Mouse (Mus musculus) MEL (cell line): Measurements from ENCODE around the gene Pet100. TPM values are rescaled to one million over a fixed set of nuclear protein-coding genes. Genes with fewer than 3 reads are reported as not detected.

Experiments used
- DNase-seq: peaks from one replicate; pipeline ENCODE4 v3.0.0; 2011; ENCODE audit warnings: low read depth, low spot score
- H3K27ac ChIP-seq: 2 replicates; pipeline ENCODE4 v1.5.1; 2012; ENCODE audit warnings: low read depth, mild to moderate bottlenecking, control low read depth, low read length, moderate library complexity; ENCODE audit not compliant: control insufficient read depth
- H3K27me3 ChIP-seq, 2 experiments: fragments of 150-350 bp in 1 of 2; sonication (generic) in 1 of 2; 2 replicates each; pipeline ENCODE4 v1.6.1; 2012; ENCODE audit warnings: low read length in 2 of 2, mild to moderate bottlenecking in 2 of 2, improper control_type of control experiment in 1 of 2, moderate library complexity in 1 of 2; ENCODE audit not compliant: insufficient read depth in 2 of 2, control insufficient read depth in 1 of 2
- H3K36me3 ChIP-seq, 2 experiments: 2 replicates each; pipeline ENCODE4 v1.6.1; 2012 to 2014; ENCODE audit warnings: low read length in 2 of 2, improper control_type of control experiment in 1 of 2, inconsistent platforms in 1 of 2, mild to moderate bottlenecking in 1 of 2; ENCODE audit not compliant: insufficient read depth in 2 of 2, control insufficient read depth in 1 of 2
- H3K4me1 ChIP-seq, 2 experiments: fragments of 150-350 bp in 1 of 2; sonication (generic) in 1 of 2; 2 replicates each; pipeline ENCODE4 v1.6.1; 2012; ENCODE audit warnings: low read length in 2 of 2, improper control_type of control experiment in 1 of 2, mild to moderate bottlenecking in 1 of 2; ENCODE audit not compliant: insufficient read depth in 2 of 2, control insufficient read depth in 1 of 2
- H3K4me3 ChIP-seq, 2 experiments: fragments of 150-350 bp in 1 of 2; sonication (generic) in 1 of 2; 2 replicates each; pipeline ENCODE4 v1.5.1; 2012; ENCODE audit warnings: low read depth in 2 of 2, low read length in 2 of 2, mild to moderate bottlenecking in 2 of 2, moderate library complexity in 2 of 2, control low read depth in 1 of 2, improper control_type of control experiment in 1 of 2; ENCODE audit not compliant: control insufficient read depth in 1 of 2, insufficient read depth in 1 of 2
- H3K79me2 ChIP-seq: 2 replicates; pipeline ENCODE4 v1.6.1; 2012; ENCODE audit warnings: mild to moderate bottlenecking, low read length, moderate library complexity; ENCODE audit not compliant: control insufficient read depth, poor library complexity, insufficient read depth
- H3K9ac ChIP-seq: 2 replicates; pipeline ENCODE4 v1.6.1; 2012; ENCODE audit warnings: low read depth, mild to moderate bottlenecking, control low read depth, low read length, moderate library complexity; ENCODE audit not compliant: control insufficient read depth, poor library complexity, severe bottlenecking
- H3K9me3 ChIP-seq: fragments of 150-350 bp; sonication (generic); replicated peaks from 2 replicates; pipeline ENCODE4 v1.6.1; 2012; ENCODE audit warnings: mild to moderate bottlenecking, low read length, improper control_type of control experiment, moderate library complexity; ENCODE audit not compliant: insufficient read depth
- CHD1 ChIP-seq: IDR thresholded peaks from 2 replicates; pipeline ENCODE4 v1.6.1; 2012; ENCODE audit warnings: low read depth, mild to moderate bottlenecking, inconsistent platforms, low read length, improper control_type of control experiment
- CHD2 ChIP-seq: IDR thresholded peaks from 2 replicates; pipeline ENCODE4 v1.6.1; 2011; ENCODE audit warnings: low read length, improper control_type of control experiment
- CTCF ChIP-seq, 3 experiments: IDR thresholded peaks in 2 of 3; conservative IDR thresholded peaks in 1 of 3; 2 replicates each; pipeline ENCODE4 v1.5.1; 2011 to 2012; ENCODE audit warnings: low read length in 3 of 3, low read depth in 2 of 3, mild to moderate bottlenecking in 2 of 3, improper control_type of control experiment in 1 of 3, inconsistent platforms in 1 of 3, mixed read lengths in 1 of 3, moderate library complexity in 1 of 3; ENCODE audit not compliant: control insufficient read depth in 1 of 3, insufficient read depth in 1 of 3, poor library complexity in 1 of 3, severe bottlenecking in 1 of 3
- E2F4 ChIP-seq: IDR thresholded peaks from 2 replicates; pipeline ENCODE4 v1.6.1; 2011; ENCODE audit warnings: low read depth, low read length, improper control_type of control experiment, borderline replicate concordance
- ETS1 ChIP-seq: IDR thresholded peaks from 2 replicates; pipeline ENCODE4 v1.6.1; 2012; ENCODE audit warnings: low read depth, mild to moderate bottlenecking, inconsistent platforms, low read length, improper control_type of control experiment, moderate library complexity
- HCFC1 ChIP-seq: IDR thresholded peaks from 2 replicates; pipeline ENCODE4 v1.6.1; 2012; ENCODE audit warnings: low read depth, mild to moderate bottlenecking, inconsistent platforms, low read length, improper control_type of control experiment, moderate library complexity
- KAT2A ChIP-seq: conservative IDR thresholded peaks from 2 replicates; pipeline ENCODE4 v1.6.1; 2012; ENCODE audit warnings: low read depth, low read length, improper control_type of control experiment, inconsistent platforms
- MAFK ChIP-seq: IDR thresholded peaks from 2 replicates; pipeline ENCODE4 v1.6.1; 2011; ENCODE audit warnings: low read depth, mild to moderate bottlenecking, low read length, improper control_type of control experiment, borderline replicate concordance
- MAX ChIP-seq: IDR thresholded peaks from 2 replicates; pipeline ENCODE4 v1.6.1; 2011; ENCODE audit warnings: low read length, improper control_type of control experiment
- MAZ ChIP-seq: IDR thresholded peaks from 2 replicates; pipeline ENCODE4 v1.6.1; 2012; ENCODE audit warnings: low read depth, mild to moderate bottlenecking, inconsistent platforms, low read length, improper control_type of control experiment
- MXI1 ChIP-seq: IDR thresholded peaks from 2 replicates; pipeline ENCODE4 v1.6.1; 2011; ENCODE audit warnings: mild to moderate bottlenecking, low read depth, low read length, improper control_type of control experiment
- MYC ChIP-seq: IDR thresholded peaks from 2 replicates; pipeline ENCODE4 v1.6.1; 2011; ENCODE audit warnings: low read depth, mild to moderate bottlenecking, low read length, improper control_type of control experiment, moderate library complexity
- NRF1 ChIP-seq: IDR thresholded peaks from 2 replicates; pipeline ENCODE4 v1.6.1; 2014; ENCODE audit warnings: low read depth, mild to moderate bottlenecking, inconsistent platforms, low read length, improper control_type of control experiment, moderate library complexity; ENCODE audit not compliant: poor library complexity, insufficient read depth, severe bottlenecking
- POLR2AphosphoS5 ChIP-seq: IDR thresholded peaks from 2 replicates; pipeline ENCODE4 v1.6.1; 2012; ENCODE audit warnings: low read depth, borderline replicate concordance, mild to moderate bottlenecking, inconsistent platforms, low read length, moderate library complexity, mixed read lengths
- RAD21 ChIP-seq: IDR thresholded peaks from 2 replicates; pipeline ENCODE4 v1.6.1; 2011; ENCODE audit warnings: mild to moderate bottlenecking, low read depth, low read length, improper control_type of control experiment
- SIN3A ChIP-seq: IDR thresholded peaks from 2 replicates; pipeline ENCODE4 v1.6.1; 2012; ENCODE audit warnings: low read length, improper control_type of control experiment, inconsistent platforms
- SMC3 ChIP-seq: IDR thresholded peaks from 2 replicates; pipeline ENCODE4 v1.6.1; 2011; ENCODE audit warnings: low read depth, low read length, improper control_type of control experiment
- TCF12 ChIP-seq: IDR thresholded peaks from 2 replicates; pipeline ENCODE4 v1.6.1; 2014; ENCODE audit warnings: low read depth, mild to moderate bottlenecking, inconsistent platforms, low read length, improper control_type of control experiment, moderate library complexity
- USF1 ChIP-seq: IDR thresholded peaks from 2 replicates; pipeline ENCODE4 v1.6.1; 2014; ENCODE audit warnings: low read depth, mild to moderate bottlenecking, inconsistent platforms, low read length, improper control_type of control experiment, moderate library complexity
- USF2 ChIP-seq, 2 experiments: IDR thresholded peaks; 2 replicates each; pipeline ENCODE4 v1.6.1; 2011 to 2012; ENCODE audit warnings: improper control_type of control experiment in 2 of 2, low read length in 2 of 2, borderline replicate concordance in 1 of 2, inconsistent platforms in 1 of 2, low read depth in 1 of 2, mild to moderate bottlenecking in 1 of 2; ENCODE audit not compliant: insufficient read depth in 1 of 2
- ZC3H11A ChIP-seq: IDR thresholded peaks from 2 replicates; pipeline ENCODE4 v1.6.1; 2012; ENCODE audit warnings: low read depth, mild to moderate bottlenecking, inconsistent platforms, low read length, improper control_type of control experiment
- ZKSCAN1 ChIP-seq: IDR thresholded peaks from 2 replicates; pipeline ENCODE4 v1.6.1; 2012; ENCODE audit warnings: low read depth, mild to moderate bottlenecking, inconsistent platforms, low read length, improper control_type of control experiment, moderate library complexity
- polyA plus RNA-seq, 2 experiments: library from polyadenylated mRNA; stranded (reverse) in 1 of 2; unstranded in 1 of 2; fragments of >175 nt in 1 of 2; fragments of >200 nt in 1 of 2; gene quantifications; 2 replicates each; pipeline versions ENCODE4 v1.2.1 to v1.2.4; 2012; ENCODE audit warnings: low replicate concordance in 2 of 2, low read depth in 1 of 2; ENCODE audit not compliant: insufficient read length in 2 of 2, insufficient read depth in 1 of 2, missing spikeins in 1 of 2
- total RNA-seq: library from RNA; depleted of rRNA; stranded (reverse); fragments of 300-350 nt; gene quantifications from 2 replicates; pipeline ENCODE4 v1.2.3, GENCODE M21; 2012

Pet100 gene
- total and polyA plus RNA-seq, 3 experiments = 58.7 to 64.2 TPM; not detected in 1

DNA sequence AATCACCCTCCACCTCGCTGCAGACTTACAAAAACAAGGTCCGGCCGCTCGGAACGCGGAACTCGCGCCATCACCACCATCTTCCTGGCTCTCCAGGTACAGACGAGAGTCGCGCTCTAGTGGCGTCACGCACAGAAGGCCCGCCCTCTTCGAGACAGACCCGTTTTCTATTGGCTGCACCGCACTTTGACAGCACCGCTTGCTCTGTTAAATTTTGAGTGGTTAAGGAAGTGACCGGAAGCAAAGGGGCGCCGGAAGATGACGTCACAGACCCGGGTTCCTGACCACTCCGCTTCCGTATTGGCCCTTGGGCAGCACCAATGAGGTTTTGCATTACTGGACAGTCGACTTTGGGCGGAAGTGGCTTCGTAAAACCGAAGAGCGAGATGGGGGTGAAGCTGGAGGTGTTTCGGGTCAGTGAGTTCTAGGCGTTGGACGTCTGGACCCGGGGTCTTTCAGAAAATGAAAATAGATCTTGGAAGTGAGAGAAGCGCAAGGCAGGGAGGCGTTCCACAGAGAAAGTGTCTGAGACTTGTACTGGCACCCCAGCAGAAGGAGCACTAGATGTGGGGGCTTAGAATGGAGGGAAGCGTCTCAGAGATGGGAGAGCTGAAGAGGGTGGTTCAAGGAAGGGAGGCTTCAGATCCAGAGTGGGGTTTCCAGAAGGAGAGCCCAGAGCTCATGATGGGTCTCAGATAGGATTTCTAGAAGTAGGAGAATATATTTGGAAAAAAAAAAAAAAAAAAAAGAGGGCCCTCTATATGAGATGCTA, at the start of gene Pet100, which contains the start of gene Xab2 (continued):
- TF ChIP-seq NRF1 = peak; percentile 49; the same call in 1 of the 2 replicates
- peak; percentile 92 for TF ChIP-seq CHD2
- no peak for TF ChIP-seq ZKSCAN1
- no peak for TF ChIP-seq SMC3
- TF ChIP-seq MYC = peak; percentile 62; the same call in 1 of the 2 replicates

- no peak overlapping the region for H3K4me3 ChIP-seq
- no peak for TF ChIP-seq CTCF (IDR thresholded peaks at IDR 0.05 in 2 of 3, conservative IDR thresholded peaks at IDR 0.05 in 1 of 3; ENCODE audit: control insufficient read depth in 1 of 3, insufficient read depth in 1 of 3, low read depth in 2 of 3, low read length in 3 of 3, poor library complexity in 1 of 3, severe bottlenecking in 1 of 3)
- TF ChIP-seq E2F4 = no peak
- TF ChIP-seq USF1 = no peak
- no peak for TF ChIP-seq POLR2AphosphoS5
- no peak for TF ChIP-seq MAZ
- TF ChIP-seq HCFC1 = no peak
- no peak for TF ChIP-seq ETS1
- no peak for TF ChIP-seq MXI1
- TF ChIP-seq CHD1 = no peak
- TF ChIP-seq USF2 (IDR thresholded peaks at IDR 0.05; ENCODE audit: borderline replicate concordance in 1 of 2, insufficient read depth in 1 of 2, low read depth in 1 of 2, low read length in 2 of 2) = no peak
- TF ChIP-seq MAFK = no peak
- TF ChIP-seq ZC3H11A = no peak
- no peak for TF ChIP-seq SIN3A
- no peak for TF ChIP-seq TCF12
- no peak for TF ChIP-seq KAT2A
- no peak for TF ChIP-seq RAD21
- TF ChIP-seq MAX = no peak
- TF ChIP-seq, all 39 proteins: peak for 0
- H3K27ac ChIP-seq = no peak overlapping the region
Measured at GRCm38 (mm10) chr8:3574546-3574945, 46.8 kb upstream of the Pet100 start.

More at GRCm38 (mm10) chr8:3574546-3574945, 46.8 kb upstream of the Pet100 start:
- DNase-seq = no peak
- Histone ChIP-seq H3K9ac (no peak overlapping the region), H3K27me3 (peaks cover 0 to 1% of the 10 kb centered on the region in 2 experiments; a peak in 1 of 4 replicates), H3K36me3 (no peaks in the 10 kb centered on the region), H3K4me1 (peaks cover 0 to 4% of the 10 kb centered on the region in 2 experiments; a peak in 1 of 4 replicates), H3K9me3 (no peaks in the 10 kb centered on the region), H3K79me2 (no peaks in the 10 kb centered on the region)
